Mouse (Mus musculus): Measurements from ENCODE around the gene Mdn1.

The Mdn1 gene

GRCm38 (mm10) chr4:32656918-32657662 lies at the start of gene Mdn1:
Gene Mdn1, plus strand, starts transcription at chr4:32657119.
- peak; percentile 94 for DNase-seq (ENCODE audit: low spot score)

- DNase-seq (ENCODE audit: low spot score), result peak; percentile 99
Measured at GRCm38 (mm10) chr4:32615034-32615881, 41.7 kb upstream of the Mdn1 start, which contains the start of gene Casp8ap2. Gene Casp8ap2, plus strand, starts transcription at chr4:32615451.

- DNase-seq (ENCODE audit: low spot score), result no peak
Measured at GRCm38 (mm10) chr4:32621637-32622036, 35.3 kb upstream of the Mdn1 start.

GRCm38 (mm10) chr4:32651669-32652068 lies 5.2 kb upstream of the Mdn1 start:
- no peak for DNase-seq (ENCODE audit: low spot score)

- no peak for DNase-seq (ENCODE audit: low spot score)
Measured at GRCm38 (mm10) chr4:32656146-32656904, 594 bp upstream of the Mdn1 start.

- no peak for DNase-seq (ENCODE audit: low spot score)
Measured at GRCm38 (mm10) chr4:32665843-32666242, 8.9 kb downstream of the Mdn1 start.

- no peak for DNase-seq (ENCODE audit: low spot score)
Measured at GRCm38 (mm10) chr4:32668291-32668690, 11.4 kb downstream of the Mdn1 start.

GRCm38 (mm10) chr4:32669825-32670224 lies 12.9 kb downstream of the Mdn1 start:
- DNase-seq (ENCODE audit: low spot score), result no peak

- DNase-seq (ENCODE audit: low spot score), result no peak
Measured at GRCm38 (mm10) chr4:32674025-32674424, 17.1 kb downstream of the Mdn1 start.

- DNase-seq (ENCODE audit: low spot score), result no peak
Measured at GRCm38 (mm10) chr4:32677471-32677870, 20.6 kb downstream of the Mdn1 start.

GRCm38 (mm10) chr4:32680843-32681242 lies 23.9 kb downstream of the Mdn1 start:
- no peak for DNase-seq (ENCODE audit: low spot score)

GRCm38 (mm10) chr4:32682471-32682870 lies 25.6 kb downstream of the Mdn1 start:
- DNase-seq (ENCODE audit: low spot score), result no peak

GRCm38 (mm10) chr4:32683061-32683582 lies 26.2 kb downstream of the Mdn1 start:
- no peak for DNase-seq (ENCODE audit: low spot score)

- DNase-seq (ENCODE audit: low spot score), result no peak
Measured at GRCm38 (mm10) chr4:32717733-32718132, 60.8 kb downstream of the Mdn1 start.

- no peak for DNase-seq (ENCODE audit: low spot score)
Measured at GRCm38 (mm10) chr4:32745394-32745793, 88.5 kb downstream of the Mdn1 start.

- no peak for DNase-seq (ENCODE audit: low spot score)
Measured at GRCm38 (mm10) chr4:32748396-32748795, 91.5 kb downstream of the Mdn1 start.

- no peak for DNase-seq (ENCODE audit: low spot score)
Measured at GRCm38 (mm10) chr4:32750711-32751110, 93.8 kb downstream of the Mdn1 start.

GRCm38 (mm10) chr4:32757430-32757829 lies 100.5 kb downstream of the Mdn1 start:
- peak; percentile 30 for DNase-seq (ENCODE audit: low spot score)

GRCm38 (mm10) chr4:32767471-32767870 lies 110.6 kb downstream of the Mdn1 start:
- DNase-seq (ENCODE audit: low spot score), result no peak

GRCm38 (mm10) chr4:32768046-32768445 lies 111.1 kb downstream of the Mdn1 start:
- no peak for DNase-seq (ENCODE audit: low spot score)

- DNase-seq (ENCODE audit: low spot score), result no peak
Measured at GRCm38 (mm10) chr4:32770284-32770810, 113.4 kb downstream of the Mdn1 start.

- DNase-seq (ENCODE audit: low spot score), result no peak
Measured at GRCm38 (mm10) chr4:32779996-32780395, 123.1 kb downstream of the Mdn1 start.
